Comparison of ENCODE assay signal across 10 mouse cellular contexts in the genomic region with DNA sequence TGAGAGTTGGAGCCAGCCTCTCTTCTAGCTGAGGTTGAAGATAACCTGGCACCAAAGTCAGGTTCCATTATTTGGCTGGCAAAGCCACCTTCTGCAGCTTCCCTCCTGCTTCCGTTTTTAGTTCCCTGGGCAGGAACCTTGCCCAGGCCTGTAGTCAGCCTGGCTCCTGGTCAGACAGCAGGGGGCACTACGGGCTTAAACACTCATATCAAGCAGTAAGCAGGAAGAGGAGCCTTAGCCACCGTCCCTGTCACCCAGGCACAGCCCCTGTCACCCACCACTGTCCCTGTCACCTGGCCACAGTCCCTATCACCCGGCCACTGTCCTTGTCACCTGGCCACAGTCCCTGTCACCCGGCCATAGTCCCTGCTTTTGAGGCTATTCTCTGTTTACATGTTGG.
A peak's percentile ranks its signal among the peaks of the same experiment; 100 is the strongest.
DNase-seq lines count a peak whose midpoint lies in the region; ATAC-seq and TF ChIP-seq lines count a peak whose summit lies in the region.
"Had no signal": no experiment of that assay in that cellular context is flagged by ENCODE, and none has a peak within 500 bp of the region (broad histone marks: within the 10 kb centered on the region; RNA-seq: fewer than 3 reads in every experiment).

No protein-coding gene starts in this region.

- no peak for TF ChIP-seq POLR2A in limb, embryonic 14.5 days (IDR thresholded peaks at IDR 0.05; ENCODE audit: borderline replicate concordance, extremely low read depth, insufficient read depth, insufficient read length)

- H3K9ac ChIP-seq in limb, embryonic 14.5 days (ENCODE audit: low read depth, low read length, severe bottlenecking), result no peak overlapping the region
- H3K9ac ChIP-seq in hindbrain, embryonic 14.5 days, result no peak overlapping the region
- H3K9ac ChIP-seq: limb, embryonic 15.5 days had no signal

- H3K36me3 ChIP-seq in limb, embryonic 14.5 days (ENCODE audit: control insufficient read depth, insufficient read depth, low read length), result no peaks in the 10 kb centered on the region
- no peaks in the 10 kb centered on the region for H3K36me3 ChIP-seq in limb, embryonic 10.5 days
- H3K36me3 ChIP-seq in hindbrain, embryonic 14.5 days (replicated peaks; ENCODE audit: control insufficient read depth, insufficient read depth), result no peaks in the 10 kb centered on the region
- H3K36me3 ChIP-seq: limb, embryonic 15.5 days had no signal

- DNase-seq in limb, embryonic 14.5 days (ENCODE audit: low spot score), result peak; percentile 33
- DNase-seq in limb, embryonic 10.5 days (ENCODE audit: low spot score), result no peak
- DNase-seq in adrenal gland, adult 18-20 months (ENCODE audit: low spot score in 2 of 2), result peak; percentile 44 to 51
- DNase-seq in cerebellum, adult 8-10 months, result peak; percentile 88
- DNase-seq in heart, postnatal 14 days, result peak; percentile 64 to 72
- DNase-seq in lung, postnatal 10 days, result peak; percentile 74
- DNase-seq in spleen, adult 12 weeks (ENCODE audit: low spot score), result no peak
- DNase-seq in hindbrain, embryonic 14.5 days (ENCODE audit: low spot score), result no peak

- no peak for ATAC-seq in limb, embryonic 14.5 days (ENCODE audit: low FRiP score, low read depth)
- no peak for ATAC-seq in hindbrain, embryonic 14.5 days (ENCODE audit: low FRiP score)

- intact Hi-C loops in heart, postnatal 14 days (cut with DNase I), result loop anchor here (5.0 to 10.0 kb wide), 3 partner anchors 102 to 240 kb away; a partner anchor contains a TSS

- no peak overlapping the region for H3K4me2 ChIP-seq in limb, embryonic 14.5 days (replicated peaks; ENCODE audit: low read depth, low read length, severe bottlenecking)
- no peak overlapping the region for H3K4me2 ChIP-seq in hindbrain, embryonic 14.5 days (replicated peaks)
- H3K4me2 ChIP-seq: limb, embryonic 15.5 days had no signal

- H3K4me1 ChIP-seq in limb, embryonic 14.5 days (ENCODE audit: control insufficient read depth, insufficient read depth, low read length), result no peaks in the 10 kb centered on the region
- peaks cover 3% of the 10 kb centered on the region; the same call in 1 of the 2 replicates for H3K4me1 ChIP-seq in limb, embryonic 10.5 days
- 0 out of 2 replicates have a peak, but pooled peaks cover 4% of the 10 kb centered on the region for H3K4me1 ChIP-seq in hindbrain, embryonic 14.5 days (replicated peaks; ENCODE audit: control insufficient read depth, insufficient read depth, low read length)
- H3K4me1 ChIP-seq: limb, embryonic 15.5 days had no signal

- no peak overlapping the region for H3K27ac ChIP-seq in limb, embryonic 14.5 days (replicated peaks; ENCODE audit: low read depth, low read length)
- H3K27ac ChIP-seq in limb, embryonic 10.5 days, result no peak overlapping the region
- H3K27ac ChIP-seq in hindbrain, embryonic 14.5 days, result no peak overlapping the region
- H3K27ac ChIP-seq: limb, embryonic 15.5 days had no signal

- no peaks in the 10 kb centered on the region for H3K9me3 ChIP-seq in limb, embryonic 14.5 days (ENCODE audit: control insufficient read depth, low read length)
- H3K9me3 ChIP-seq in limb, embryonic 10.5 days (replicated peaks), result no peaks in the 10 kb centered on the region
- no peaks in the 10 kb centered on the region for H3K9me3 ChIP-seq in hindbrain, embryonic 14.5 days (ENCODE audit: control insufficient read depth, low read length)
- H3K9me3 ChIP-seq: limb, embryonic 15.5 days had no signal

- 45% methylated on average over 5 of the region's 5 CpGs for WGBS in limb, embryonic 14.5 days
- 53% methylated on average over 5 of the region's 5 CpGs for WGBS in limb, embryonic 10.5 days
- WGBS in hindbrain, embryonic 14.5 days, result 57% methylated on average over 5 of the region's 5 CpGs

- no peak overlapping the region for H3K4me3 ChIP-seq in limb, embryonic 14.5 days (replicated peaks; ENCODE audit: low read length)
- no peak overlapping the region for H3K4me3 ChIP-seq in limb, embryonic 10.5 days
- H3K4me3 ChIP-seq in hindbrain, embryonic 14.5 days (replicated peaks; ENCODE audit: low read length), result no peak overlapping the region
- H3K4me3 ChIP-seq: erythroblast, embryonic 14.5 days; limb, embryonic 15.5 days had no signal

- no peaks in the 10 kb centered on the region for H3K27me3 ChIP-seq in limb, embryonic 14.5 days (ENCODE audit: control insufficient read depth, insufficient read depth, low read length)
- no peaks in the 10 kb centered on the region for H3K27me3 ChIP-seq in limb, embryonic 10.5 days (ENCODE audit: low read depth, poor library complexity, severe bottlenecking)
- no peaks in the 10 kb centered on the region for H3K27me3 ChIP-seq in hindbrain, embryonic 14.5 days (ENCODE audit: control insufficient read depth, insufficient read depth, low read length)

Comparison
In these comparisons a context has a peak if more than half of its experiments do, and no peak if none do; other contexts are left out.
1. DNase-seq: peak in limb, embryonic 14.5 days (single experiment), adrenal gland, adult 18-20 months (2 of 2), cerebellum, adult 8-10 months (single experiment), heart, postnatal 14 days (2 of 2) and lung, postnatal 10 days (single experiment); none in limb, embryonic 10.5 days (single experiment), spleen, adult 12 weeks (single experiment) and hindbrain, embryonic 14.5 days (single experiment).